Mouse (Mus musculus) forebrain, postnatal 0 days (tissue): Measurements from ENCODE around the gene Gm10644. TPM values are rescaled to one million over a fixed set of nuclear protein-coding genes. Genes with fewer than 3 reads are reported as not detected.
A peak's percentile ranks its signal among the peaks of the same experiment; 100 is the strongest.

ENCODE experiments used
- ATAC-seq: fragments of 200-750 bp; cut with Nextera tagmentation; 2 replicates; pipeline ENCODE4 v1.8.0; 2017; ENCODE audit warnings: mild to moderate bottlenecking, moderate library complexity
- DNase-seq: peaks from one replicate; pipeline ENCODE4 v3.0.0-alpha.2; 2015
- H3K27ac ChIP-seq: fragments of 300-500 bp; sonication (generic); 2 replicates; pipeline ENCODE4 v1.5.1; 2014; ENCODE audit warnings: low read depth, mild to moderate bottlenecking, antibody characterized with exemption, low read length, moderate library complexity, mixed read lengths
- H3K27me3 ChIP-seq: fragments of 300-500 bp; sonication (generic); 2 replicates; pipeline ENCODE4 v1.6.1; 2014; ENCODE audit warnings: mild to moderate bottlenecking, low read length, mixed read lengths; ENCODE audit not compliant: insufficient read depth
- H3K36me3 ChIP-seq: fragments of 300-500 bp; sonication (generic); 2 replicates; pipeline ENCODE4 v1.6.1; 2014; ENCODE audit warnings: mild to moderate bottlenecking, moderate library complexity; ENCODE audit not compliant: insufficient read depth
- H3K4me1 ChIP-seq: fragments of 300-500 bp; sonication (generic); 2 replicates; pipeline ENCODE4 v1.6.1; 2014; ENCODE audit warnings: antibody characterized with exemption; ENCODE audit not compliant: insufficient read depth
- H3K4me2 ChIP-seq: fragments of 300-500 bp; sonication (generic); 2 replicates; pipeline ENCODE4 v1.6.1; 2014; ENCODE audit warnings: low read depth, mild to moderate bottlenecking, moderate library complexity
- H3K4me3 ChIP-seq: fragments of 300-500 bp; sonication (generic); 2 replicates; pipeline ENCODE4 v1.5.1; 2014; ENCODE audit warnings: low read depth, low read length, mixed read lengths
- H3K9ac ChIP-seq: fragments of 300-500 bp; sonication (generic); 2 replicates; pipeline ENCODE4 v1.6.1; 2014; ENCODE audit warnings: mild to moderate bottlenecking
- H3K9me3 ChIP-seq: fragments of 300-500 bp; sonication (generic); 2 replicates; pipeline ENCODE4 v1.6.1; 2016; ENCODE audit warnings: low read length
- CTCF ChIP-seq: sonication (generic); IDR thresholded peaks from 2 replicates; pipeline ENCODE4 v1.5.1; 2016; ENCODE audit warnings: antibody characterized with exemption, control low read depth, low read depth
- WGBS: fragments of 180-500 bp; shearing (Covaris S2); extraction: QIAGEN DNeasy Blood & Tissue Kit; methylation state at CpG from one replicate; pipeline ENCODE4 v1.1.7; 2014; 5-methylcytosine and 5-hydroxymethylcytosine counted together
- microRNA-seq, 2 experiments: library from miRNA; unstranded; fragments of <30 nt; microRNA quantifications; one replicate each; pipeline ENCODE4; 2016
- polyA plus RNA-seq: library from polyadenylated mRNA; unstranded; fragments of >200 nt; fragmentation: Nextera tagmentation; extraction: Ambion mirVana; gene quantifications from 2 replicates; pipeline ENCODE4 v1.2.1, GENCODE M21; 2015
- total RNA-seq: library from RNA; depleted of rRNA; stranded (reverse); fragments of >200 nt; gene quantifications from 2 replicates; pipeline ENCODE4 v1.2.3, GENCODE M21; 2014; rRNA removed

The Gm10644 gene
- total and polyA plus RNA-seq, 2 experiments from 2014 or later = 0.14 to 0.40 TPM

DNA sequence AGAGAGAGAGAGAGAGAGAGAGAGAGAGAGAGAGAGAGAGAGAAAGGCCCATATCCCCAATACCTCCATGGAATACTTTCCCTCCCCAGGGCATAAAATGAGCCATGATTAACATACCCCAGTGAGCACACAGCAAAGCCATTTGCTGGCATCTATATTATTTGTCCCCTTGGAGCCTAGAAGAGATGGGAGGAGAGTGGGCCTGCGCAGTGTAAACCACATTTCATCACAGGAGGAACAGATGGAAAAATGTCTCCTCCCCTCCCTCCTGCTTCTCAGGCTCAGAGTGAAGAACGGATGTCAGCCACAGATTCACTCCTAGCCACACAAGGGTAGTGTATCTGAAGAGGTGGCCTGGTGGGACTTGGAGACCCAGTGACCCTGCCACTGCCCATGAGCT lies 66.6 kb downstream of the Gm10644 start:
- Histone ChIP-seq H3K9me3 (no peaks in the 10 kb centered on the region), H3K9ac (no peak overlapping the region), H3K4me2 (no peak overlapping the region), H3K27ac (no peak overlapping the region), H3K4me1 (no peaks in the 10 kb centered on the region), H3K27me3 (no peaks in the 10 kb centered on the region), H3K36me3 (no peaks in the 10 kb centered on the region), H3K4me3 (no peak overlapping the region)
- ATAC-seq (peak; percentile 79), DNase-seq (peak; percentile 47)
- WGBS = 50% methylated on average over 2 of the region's 2 CpGs
- no peak for TF ChIP-seq CTCF

Small RNA genes within 50 kb of the gene (microRNA-seq; reads per million reads assigned to microRNA genes)
- gene Gm44330 (0.12 to 0.39 reads per million in 2 experiments), gene Gm44450 (0 to 0.24 reads per million in 2 experiments)

Other genes starting within 250 kb of the Gm10644 start
- gene Ddx39, start 240.0 kb downstream of the Gm10644 start, total RNA-seq = 54.1 and 58.4 TPM in 2 replicates
- 76.3 and 79.5 TPM in 2 replicates for gene Ddx39, start 240.0 kb downstream of the Gm10644 start, polyA plus RNA-seq
- gene Adgre5, start 213.9 kb downstream of the Gm10644 start, total RNA-seq = 9.2 and 9.9 TPM in 2 replicates
- 6.7 and 9.2 TPM in 2 replicates for gene Adgre5, start 213.9 kb downstream of the Gm10644 start, polyA plus RNA-seq
- gene Adgrl1, start 55.1 kb downstream of the Gm10644 start, total RNA-seq = 248 and 259 TPM in 2 replicates
- 38.5 and 56.5 TPM in 2 replicates for gene Adgrl1, start 55.1 kb downstream of the Gm10644 start, polyA plus RNA-seq
- 1.7 and 5.0 TPM in 2 replicates for gene Asf1b, start 302 bp upstream of the Gm10644 start, total RNA-seq
- gene Asf1b, start 302 bp upstream of the Gm10644 start, polyA plus RNA-seq = 4.7 and 5.1 TPM in 2 replicates
- gene Prkaca, start 17.8 kb upstream of the Gm10644 start, total RNA-seq = 133 and 151 TPM in 2 replicates
- gene Prkaca, start 17.8 kb upstream of the Gm10644 start, polyA plus RNA-seq = 172 and 215 TPM in 2 replicates
- 116 and 117 TPM in 2 replicates for gene Samd1, start 42.5 kb upstream of the Gm10644 start, total RNA-seq
- 6.7 and 6.9 TPM in 2 replicates for gene Samd1, start 42.5 kb upstream of the Gm10644 start, polyA plus RNA-seq
- 0.15 and 0.81 TPM in 2 replicates for gene 1700067K01Rik, start 46.3 kb upstream of the Gm10644 start, total RNA-seq
- 0.36 and 0.86 TPM in 2 replicates for gene 1700067K01Rik, start 46.3 kb upstream of the Gm10644 start, polyA plus RNA-seq
- not detected in 2 replicates for gene 2210011C24Rik, start 57.0 kb upstream of the Gm10644 start, total RNA-seq
- gene 2210011C24Rik, start 57.0 kb upstream of the Gm10644 start, polyA plus RNA-seq = 0.38 and 1.2 TPM in 2 replicates
- 2.7 and 5.4 TPM in 2 replicates for gene Palm3, start 66.3 kb upstream of the Gm10644 start, total RNA-seq
- gene Palm3, start 66.3 kb upstream of the Gm10644 start, polyA plus RNA-seq = 2.8 and 4.3 TPM in 2 replicates
- 0.31 and 0.86 TPM in 2 replicates for gene Il27ra, start 87.4 kb upstream of the Gm10644 start, total RNA-seq
- gene Il27ra, start 87.4 kb upstream of the Gm10644 start, polyA plus RNA-seq = 0.29 and 0.45 TPM in 2 replicates
- gene Rln3, start 89.8 kb upstream of the Gm10644 start, total RNA-seq = 0.33 TPM in 1 of 2 replicates, not detected in the other
- not detected in 2 replicates for gene Rln3, start 89.8 kb upstream of the Gm10644 start, polyA plus RNA-seq
- 3.3 and 4.7 TPM in 2 replicates for gene Gm10643, start 109.9 kb upstream of the Gm10644 start, total RNA-seq
- gene Gm10643, start 109.9 kb upstream of the Gm10644 start, polyA plus RNA-seq = 1.3 and 1.6 TPM in 2 replicates
- 22.2 and 31.2 TPM in 2 replicates for gene Rfx1, start 111.6 kb upstream of the Gm10644 start, total RNA-seq
- gene Rfx1, start 111.6 kb upstream of the Gm10644 start, polyA plus RNA-seq = 4.4 and 6.2 TPM in 2 replicates
- 49.5 and 63.2 TPM in 2 replicates for gene Dcaf15, start 149.6 kb upstream of the Gm10644 start, total RNA-seq
- 16.3 and 17.2 TPM in 2 replicates for gene Dcaf15, start 149.6 kb upstream of the Gm10644 start, polyA plus RNA-seq
- gene Podnl1, start 170.8 kb upstream of the Gm10644 start, total RNA-seq = 0.08 and 0.24 TPM in 2 replicates
- gene Podnl1, start 170.8 kb upstream of the Gm10644 start, polyA plus RNA-seq = 0.09 and 0.23 TPM in 2 replicates
- 64.2 and 70.1 TPM in 2 replicates for gene Cc2d1a, start 192.7 kb upstream of the Gm10644 start, total RNA-seq
- 36.3 and 48.4 TPM in 2 replicates for gene Cc2d1a, start 192.7 kb upstream of the Gm10644 start, polyA plus RNA-seq
- gene 4930432K21Rik, start 192.8 kb upstream of the Gm10644 start, total RNA-seq = 3.5 and 6.0 TPM in 2 replicates
- 2.4 and 3.3 TPM in 2 replicates for gene 4930432K21Rik, start 192.8 kb upstream of the Gm10644 start, polyA plus RNA-seq
- gene Nanos3, start 230.0 kb upstream of the Gm10644 start, total RNA-seq = 1.7 and 3.2 TPM in 2 replicates
- 10.0 and 13.3 TPM in 2 replicates for gene Nanos3, start 230.0 kb upstream of the Gm10644 start, polyA plus RNA-seq